Mouse (Mus musculus) 3T3-L1 (cell line): ENCODE data around the gene Bgn.

ENCODE experiments used
- DNase-seq: peaks from one replicate; pipeline ENCODE4 v3.0.0-alpha.2; 2015; ENCODE audit warnings: low read depth, low spot score

The Bgn gene

GRCm38 (mm10) chrX:73490186-73490585 lies 6.8 kb downstream of the Bgn start:
- DNase-seq, result no peak

- no peak for DNase-seq
Measured at GRCm38 (mm10) chrX:73490804-73491203, 7.4 kb downstream of the Bgn start.

- peak; percentile 89 for DNase-seq
Measured at GRCm38 (mm10) chrX:73493567-73493966, 10.2 kb downstream of the Bgn start.

- DNase-seq, result no peak
Measured at GRCm38 (mm10) chrX:73496746-73497145, 13.3 kb downstream of the Bgn start.

- DNase-seq, result no peak
Measured at GRCm38 (mm10) chrX:73505130-73505735, 21.8 kb downstream of the Bgn start.

- DNase-seq, result no peak
Measured at GRCm38 (mm10) chrX:73506577-73506976, 23.2 kb downstream of the Bgn start.

- no peak for DNase-seq
Measured at GRCm38 (mm10) chrX:73509209-73509608, 25.8 kb downstream of the Bgn start.

GRCm38 (mm10) chrX:73512904-73513303 lies 29.5 kb downstream of the Bgn start:
- no peak for DNase-seq

- no peak for DNase-seq
Measured at GRCm38 (mm10) chrX:73516556-73516955, 33.2 kb downstream of the Bgn start.

GRCm38 (mm10) chrX:73517060-73517600 lies 33.7 kb downstream of the Bgn start:
- no peak for DNase-seq

- no peak for DNase-seq
Measured at GRCm38 (mm10) chrX:73520692-73521091, 37.3 kb downstream of the Bgn start.

GRCm38 (mm10) chrX:73524318-73525222 lies 41.2 kb downstream of the Bgn start:
- DNase-seq, result no peak

GRCm38 (mm10) chrX:73525223-73526140 lies 42.1 kb downstream of the Bgn start:
- DNase-seq, result no peak

GRCm38 (mm10) chrX:73526410-73526887 lies 43.0 kb downstream of the Bgn start:
- peak; percentile 32 for DNase-seq

- DNase-seq, result no peak
Measured at GRCm38 (mm10) chrX:73537875-73538274, 54.5 kb downstream of the Bgn start.

GRCm38 (mm10) chrX:73543340-73543739 lies 59.9 kb downstream of the Bgn start:
- DNase-seq, result peak; percentile 76
